Mouse (Mus musculus) left cerebral cortex, postnatal 10 days (tissue): ENCODE results near the gene Npas1. TPM values are rescaled to one million over a fixed set of nuclear protein-coding genes. Genes with fewer than 3 reads are reported as not detected.

Experiments used
- DNase-seq, 2 experiments: peaks; one replicate each; pipeline ENCODE4 v3.0.0; 2021 to 2022; ENCODE audit warnings: low spot score in 2 of 2, mixed read lengths in 1 of 2; ENCODE audit errors: extremely low spot score in 1 of 2
- intact Hi-C: fragments of 180-260 bp; cut with DNase I; formaldehyde crosslinking; loops from one replicate; pipeline ENCODE4 v1.15.1; 2025
- total RNA-seq, 2 experiments: library from RNA; stranded (reverse); gene quantifications; 2 replicates each; pipeline ENCODE4 v1.2.3; 2021

Npas1 gene
- total RNA-seq, result 10 to 100 TPM; 14.6 to 15.0 TPM

GRCm38 (mm10) chr7:16477628-16478027, at the start of gene Npas1:
TSS of gene Npas1 (minus strand) at chr7:16477728.
- intact Hi-C loops, result no loop called here
- no peak for DNase-seq

DNA sequence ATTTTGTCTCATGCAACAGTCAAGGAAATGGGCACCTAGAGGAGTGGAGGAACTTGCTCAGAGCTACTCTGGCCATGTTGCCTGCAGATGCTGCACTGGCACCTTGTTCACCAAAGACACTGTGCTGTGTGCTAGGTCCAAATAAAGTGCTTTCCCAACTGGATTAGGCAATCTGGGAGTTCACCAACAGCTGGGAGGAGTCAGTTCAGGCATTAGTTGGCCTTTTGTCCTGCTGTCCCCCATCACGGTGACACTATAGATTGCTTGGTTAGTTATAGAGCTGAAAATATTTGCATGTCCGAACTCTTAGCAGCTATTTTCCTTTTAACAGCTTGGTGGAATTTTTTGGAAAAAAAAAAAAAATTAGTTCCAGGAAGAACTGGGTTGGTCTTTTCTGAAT, 48.5 kb upstream of the Npas1 start:
- no peak for DNase-seq
- intact Hi-C loops, result no loop called here

DNA sequence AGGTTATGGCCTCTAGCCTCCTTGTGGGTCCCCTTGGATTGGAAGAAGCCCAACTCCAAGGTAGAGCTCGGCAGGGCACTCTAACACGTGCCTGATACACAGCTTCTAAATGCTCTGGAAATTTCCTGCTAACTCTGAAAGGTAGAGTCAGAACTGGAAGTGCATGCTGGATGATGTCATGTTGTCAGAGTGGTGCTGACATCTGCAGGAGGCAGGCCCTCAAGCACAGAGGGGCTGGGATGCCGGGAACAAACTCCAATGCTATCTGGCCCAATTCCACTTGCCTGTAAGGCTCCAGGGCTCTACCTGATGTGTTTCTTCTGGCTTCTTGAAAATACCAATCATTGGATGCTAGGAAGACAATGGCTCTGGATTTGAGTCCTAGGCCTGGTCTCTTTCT, 47.9 kb upstream of the Npas1 start:
- intact Hi-C loops, result no loop called here
- DNase-seq, result no peak

- intact Hi-C loops, result no loop called here
- DNase-seq, result no peak
These were observed 46.8 kb upstream of the Npas1 start for GRCm38 (mm10) chr7:16524308-16524707.

DNA sequence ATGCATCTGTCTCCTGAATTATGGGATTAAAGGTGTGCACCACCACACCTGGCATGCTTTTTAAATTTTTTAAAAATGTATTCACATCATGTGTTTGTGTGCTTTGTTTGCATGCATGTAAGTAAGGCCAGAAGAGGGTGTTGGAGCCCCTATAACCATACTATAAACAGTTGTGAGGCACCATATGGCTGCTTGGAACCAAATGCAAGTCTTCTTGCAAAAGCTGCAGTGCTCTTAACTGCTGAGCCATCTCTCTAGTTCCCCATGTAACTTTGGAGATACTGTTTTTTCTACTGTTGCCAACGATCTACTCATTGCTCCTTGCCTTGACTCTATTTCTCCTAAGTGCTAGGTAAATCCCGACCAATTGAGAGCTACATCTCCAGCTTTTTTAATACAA, 41.8 kb upstream of the Npas1 start:
- DNase-seq, result no peak
- intact Hi-C loops, result no loop called here

DNA sequence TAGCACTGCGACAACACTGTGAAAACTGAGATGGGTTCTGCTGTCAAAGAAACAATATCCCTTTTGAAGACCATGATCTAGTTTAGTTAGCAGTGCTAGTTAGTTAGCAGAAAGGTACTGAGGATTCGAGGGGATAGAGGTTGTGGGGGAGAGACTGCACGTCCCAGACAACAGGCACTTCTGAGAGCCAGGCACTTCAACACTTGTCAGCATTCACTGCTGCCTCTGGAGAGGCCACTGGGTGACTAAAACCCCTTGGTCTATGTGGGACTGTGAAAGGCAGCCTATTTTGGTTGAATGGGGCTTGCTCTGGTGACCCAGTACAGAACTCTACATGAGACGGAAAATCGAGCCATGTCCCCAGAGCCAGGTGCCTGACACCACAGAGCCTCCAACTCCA, 39.7 kb upstream of the Npas1 start:
- DNase-seq, result no peak
- intact Hi-C loops, result no loop called here

DNA sequence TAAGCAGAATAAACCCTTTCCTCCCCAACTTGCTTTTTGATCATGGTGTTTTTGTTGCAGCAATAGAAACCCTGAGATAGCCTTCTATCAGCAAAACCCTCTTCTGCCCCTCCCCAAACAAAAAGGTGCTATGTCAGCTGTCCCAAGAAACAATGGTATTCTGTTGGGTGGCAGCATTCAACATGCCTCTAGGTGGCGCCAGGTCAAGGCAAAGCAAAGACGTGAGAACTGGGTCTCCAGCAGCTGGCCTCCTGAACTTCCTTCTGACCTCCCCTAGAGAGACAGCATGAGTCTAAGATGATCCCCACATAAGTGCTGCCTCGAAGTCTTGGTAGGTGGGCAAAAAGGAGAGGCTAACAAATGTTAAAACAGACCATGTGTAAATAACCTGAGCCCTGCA, 29.8 kb upstream of the Npas1 start:
- DNase-seq, result peak; percentile 40 to 67
- intact Hi-C loops, result loop anchor here (5.0 kb wide), 1 partner anchor 105 kb away; the partner anchor contains the start of gene Arhgap35

DNA sequence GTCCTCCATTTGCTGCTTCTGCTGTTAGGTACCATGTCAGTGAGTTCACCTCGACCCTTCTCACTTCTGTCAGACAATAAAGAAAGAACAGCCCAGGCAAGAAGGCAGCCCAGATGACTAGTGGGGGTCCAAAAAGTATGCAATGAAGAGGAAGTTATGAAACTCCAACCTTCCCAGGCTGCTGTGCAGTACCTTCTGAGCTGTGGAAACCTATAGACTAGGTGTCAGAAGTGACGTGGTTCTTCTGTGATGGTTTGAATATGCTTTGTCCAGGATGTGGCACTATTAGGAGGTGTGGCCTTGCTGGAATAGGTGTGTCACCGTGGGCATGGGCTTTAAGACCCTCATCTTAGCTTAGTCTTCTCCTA, 27.7 kb upstream of the Npas1 start:
- DNase-seq, result no peak
- intact Hi-C loops, result loop anchor here (5.0 kb wide), 1 partner anchor 107 kb away; the partner anchor contains the start of gene Arhgap35

- DNase-seq, result no peak
- intact Hi-C loops, result loop anchor here (5.0 kb wide), 1 partner anchor 108 kb away; the partner anchor contains the start of gene Arhgap35
These were observed 27.2 kb upstream of the Npas1 start for GRCm38 (mm10) chr7:16504573-16505225.

GRCm38 (mm10) chr7:16501571-16501970, 24.0 kb upstream of the Npas1 start:
- DNase-seq, result no peak
- intact Hi-C loops, result no loop called here

DNA sequence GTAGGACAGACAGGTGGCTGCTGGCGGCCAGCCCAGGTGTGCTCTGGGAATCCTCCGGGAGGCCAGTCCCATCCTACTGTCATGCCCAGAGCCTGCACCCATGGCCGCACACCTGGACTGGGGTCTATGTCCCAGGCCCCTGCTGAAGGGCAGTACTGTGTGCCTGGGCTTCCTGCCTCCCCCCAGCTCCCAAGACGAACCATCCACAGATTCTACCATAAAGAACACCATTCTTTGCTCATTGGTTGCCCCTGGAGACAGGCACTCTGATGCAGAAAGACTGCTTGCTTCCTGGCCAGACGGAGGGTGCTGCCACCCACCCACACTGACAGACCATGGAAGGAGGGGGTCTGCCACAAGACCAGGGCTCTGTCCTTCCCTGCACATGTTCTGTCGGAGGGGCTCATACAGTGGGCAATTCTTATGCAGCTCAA, 22.2 kb upstream of the Npas1 start:
- peak; percentile 47 to 64 for DNase-seq
- intact Hi-C loops, result no loop called here

DNA sequence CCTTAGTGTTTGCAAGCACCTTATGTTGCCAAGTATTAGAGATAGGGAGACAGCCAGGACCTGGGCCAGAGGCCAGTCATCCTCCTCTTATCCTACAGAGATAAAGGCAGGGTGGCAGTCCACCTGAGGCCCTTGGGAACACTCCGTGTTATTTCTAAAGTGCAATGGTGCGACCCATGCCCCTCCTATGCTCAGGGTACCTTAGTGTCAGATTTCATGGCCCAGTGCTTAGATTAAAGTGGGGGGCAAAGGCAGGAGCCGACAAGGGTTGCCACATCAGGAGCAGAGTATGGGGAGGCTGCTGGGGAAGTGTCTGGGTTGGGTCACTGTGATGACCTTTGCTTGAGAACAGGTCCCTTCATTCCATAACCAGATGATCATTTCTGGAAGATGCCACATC, 18.7 kb upstream of the Npas1 start:
- intact Hi-C loops, result no loop called here
- no peak for DNase-seq

DNA sequence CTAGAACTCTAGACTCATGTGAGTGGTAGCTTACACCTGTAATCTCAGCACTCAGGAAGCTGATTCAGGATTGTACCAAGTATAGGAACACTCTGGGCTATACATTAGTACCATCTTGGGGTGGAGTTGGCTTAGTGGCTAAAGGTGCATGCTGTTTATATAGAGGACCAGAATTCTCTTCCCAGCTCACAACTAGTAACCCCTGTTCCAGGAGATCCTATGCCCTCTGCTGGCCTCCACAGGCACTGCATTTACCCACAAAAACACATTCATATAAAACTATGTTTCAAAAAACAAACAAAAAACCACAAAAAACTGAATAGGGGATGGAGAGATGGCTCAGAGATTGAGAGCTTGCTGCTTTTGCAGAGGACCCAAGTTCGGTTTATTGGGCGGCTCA, 15.8 kb upstream of the Npas1 start:
- DNase-seq, result peak in 1 of 2 experiments; percentile 53

GRCm38 (mm10) chr7:16492211-16492610, 14.7 kb upstream of the Npas1 start:
- DNase-seq, result no peak
- intact Hi-C loops, result loop anchor here (5.0 kb wide), 1 partner anchor 125 kb away; no protein-coding TSS in a partner anchor

More for the DNA sequence above, 15.8 kb upstream of the Npas1 start:
- intact Hi-C loops, result loop anchor here (5.0 kb wide), 1 partner anchor 124 kb away; no protein-coding TSS in a partner anchor

DNA sequence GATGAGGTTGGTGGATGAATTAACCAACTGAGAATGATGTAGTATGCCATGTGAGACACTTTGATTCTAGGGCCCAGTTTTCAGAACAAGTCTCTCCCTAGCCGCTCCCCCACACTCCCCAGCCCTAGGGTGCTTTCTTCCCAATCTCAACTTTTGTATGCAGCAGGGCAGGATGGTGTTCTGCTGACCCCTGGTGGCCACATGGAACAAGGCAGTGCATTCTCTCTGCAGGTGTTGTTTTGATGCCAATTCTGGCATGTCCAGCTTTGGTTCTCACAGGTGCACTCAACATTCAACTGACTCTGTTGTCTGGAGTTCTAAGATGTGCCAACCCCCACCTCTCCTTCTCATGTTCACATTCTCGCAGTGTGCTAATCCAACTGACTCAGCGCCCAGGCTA, 14.2 kb upstream of the Npas1 start:
- intact Hi-C loops, result loop anchor here (5.0 kb wide), 1 partner anchor 126 kb away; no protein-coding TSS in a partner anchor
- DNase-seq, result peak; percentile 44 to 66

DNA sequence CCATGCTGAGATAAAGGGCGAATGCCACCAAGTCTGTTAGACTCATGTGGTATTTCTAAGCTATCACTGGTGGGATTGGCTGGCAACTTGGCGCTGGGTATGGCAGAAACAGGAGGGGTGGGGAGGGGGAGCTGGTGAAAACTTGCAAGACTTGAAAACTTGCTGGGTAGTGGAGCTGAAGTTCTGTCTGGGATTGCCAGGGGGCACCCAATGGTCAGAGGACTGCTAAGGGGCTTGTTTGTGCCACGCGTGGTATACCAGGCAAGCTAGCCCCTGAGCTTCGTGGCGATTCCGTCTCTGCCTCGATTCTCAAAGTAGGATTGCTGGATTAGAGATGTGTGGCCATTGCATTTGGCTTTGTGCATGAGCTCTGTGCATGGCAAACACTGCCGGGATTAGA, 12.4 kb upstream of the Npas1 start:
- DNase-seq, result peak in 1 of 2 experiments; percentile 30
- intact Hi-C loops, result loop anchor here (5.0 kb wide), 1 partner anchor 127 kb away; no protein-coding TSS in a partner anchor

GRCm38 (mm10) chr7:16488816-16489215, 11.3 kb upstream of the Npas1 start:
- DNase-seq, result no peak
- intact Hi-C loops, result no loop called here

DNA sequence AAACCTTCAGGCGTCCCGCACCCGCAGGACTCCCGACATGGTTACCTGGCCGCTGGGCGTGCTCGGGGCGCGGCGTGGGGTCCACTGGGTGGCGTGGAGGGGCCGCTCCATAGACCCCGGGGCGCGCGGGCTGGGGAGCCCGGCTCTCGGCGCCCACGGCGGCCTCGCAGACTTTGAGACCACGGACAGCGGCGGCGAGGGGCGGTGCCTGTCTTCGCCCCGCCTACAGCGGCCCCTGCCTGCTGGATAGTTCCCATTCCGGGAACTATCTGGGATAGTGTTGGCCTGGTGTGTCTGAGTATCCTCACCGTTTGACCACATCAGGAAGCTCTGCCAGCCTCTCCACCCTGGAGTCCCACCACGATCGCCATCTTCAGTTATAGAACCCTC, 933 bp downstream of the Npas1 start:
- intact Hi-C loops, result no loop called here
- DNase-seq, result peak in 1 of 2 experiments; percentile 30

DNA sequence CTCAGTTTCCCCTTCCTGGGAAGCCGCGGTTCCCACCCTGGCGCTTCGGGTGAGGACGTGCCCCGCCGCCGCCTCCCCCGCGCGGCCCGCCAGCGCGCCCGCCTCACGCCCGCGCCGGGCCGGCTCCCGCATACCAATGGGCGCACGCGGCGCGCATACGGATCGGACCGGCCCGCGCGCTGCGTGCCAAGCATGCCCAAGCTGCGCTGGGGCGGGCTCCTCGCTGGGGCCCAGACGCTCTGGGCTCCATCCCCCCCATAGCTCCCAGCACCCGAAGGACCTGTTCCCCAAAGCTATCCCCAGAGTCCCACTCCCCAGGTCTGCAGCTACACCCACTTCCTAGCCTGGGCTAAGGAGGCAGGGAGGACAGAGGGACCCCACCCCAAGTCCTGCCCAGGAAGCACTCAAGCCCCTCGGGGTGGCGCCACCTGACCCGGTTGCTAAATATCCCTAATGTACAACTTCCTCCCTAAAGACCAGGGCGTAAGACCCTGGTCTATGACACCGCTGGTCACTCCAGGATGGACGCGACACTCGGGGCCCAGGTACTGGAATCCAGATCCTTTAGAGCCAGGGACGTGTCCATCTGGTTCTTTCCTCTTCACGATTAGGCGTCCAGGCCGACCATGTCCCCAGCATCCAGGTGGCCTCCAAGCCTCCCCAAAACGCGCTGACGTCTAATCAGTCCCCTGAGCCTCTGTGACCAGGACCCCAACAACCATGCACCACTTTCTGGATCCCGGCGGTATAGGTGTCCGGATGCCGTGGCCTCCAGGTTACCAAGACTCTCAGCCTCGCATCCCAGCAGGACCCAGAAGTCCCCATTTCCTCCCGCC, 1.5 kb downstream of the Npas1 start:
- intact Hi-C loops, result no loop called here
- DNase-seq, result no peak

GRCm38 (mm10) chr7:16475321-16475720, 2.2 kb downstream of the Npas1 start:
- intact Hi-C loops, result no loop called here
- peak in 1 of 2 experiments; percentile 31 for DNase-seq
